Mouse (Mus musculus): ENCODE results near the gene Olfr410.

The Olfr410 gene

DNA sequence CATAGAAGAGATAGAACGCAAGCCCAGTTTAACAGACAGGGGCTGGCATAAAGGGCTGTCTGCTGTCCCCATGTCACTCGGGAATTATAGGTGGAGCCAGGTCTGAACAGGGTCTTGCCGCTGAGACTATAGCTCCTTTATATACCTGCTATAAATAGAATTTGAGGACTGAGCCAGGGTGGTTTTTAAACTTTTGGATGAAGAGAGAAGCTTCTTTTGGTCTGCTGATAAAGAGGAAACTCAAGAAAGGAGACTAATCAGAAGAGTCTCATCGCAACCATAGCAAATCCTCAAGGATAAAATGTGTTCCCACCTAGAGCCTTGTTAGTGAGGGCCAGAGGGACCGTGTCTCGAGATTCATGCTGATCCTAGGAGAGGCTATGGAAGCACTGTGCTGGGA is at the start of gene Olfr410:
Gene Olfr410 (minus strand): TSS at position 101 of the 400 bp plus-strand sequence.
- DNase-seq (ENCODE audit: low read depth, low spot score), result no peak

DNA sequence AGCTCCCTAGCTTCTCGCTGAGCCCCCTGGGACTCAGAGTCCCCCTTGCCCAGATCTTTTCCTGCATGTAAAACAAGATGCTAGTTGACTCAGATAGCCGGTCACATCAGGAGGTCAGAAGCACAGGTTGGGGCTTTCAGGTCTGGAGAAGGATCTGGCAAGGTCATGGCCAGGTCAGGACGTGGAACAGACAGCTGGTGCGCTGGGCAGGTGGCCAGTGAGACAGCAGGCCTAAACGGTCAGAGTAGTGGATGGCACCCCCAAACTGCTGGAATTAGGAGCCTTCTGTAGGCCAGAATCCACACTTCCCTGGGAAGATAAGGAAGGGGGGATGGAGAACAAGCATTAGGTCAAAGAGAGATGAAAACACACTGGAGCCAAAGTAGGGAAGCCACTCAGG is 49.4 kb upstream of the Olfr410 start:
- no peak for DNase-seq (ENCODE audit: low read depth, low spot score)

DNA sequence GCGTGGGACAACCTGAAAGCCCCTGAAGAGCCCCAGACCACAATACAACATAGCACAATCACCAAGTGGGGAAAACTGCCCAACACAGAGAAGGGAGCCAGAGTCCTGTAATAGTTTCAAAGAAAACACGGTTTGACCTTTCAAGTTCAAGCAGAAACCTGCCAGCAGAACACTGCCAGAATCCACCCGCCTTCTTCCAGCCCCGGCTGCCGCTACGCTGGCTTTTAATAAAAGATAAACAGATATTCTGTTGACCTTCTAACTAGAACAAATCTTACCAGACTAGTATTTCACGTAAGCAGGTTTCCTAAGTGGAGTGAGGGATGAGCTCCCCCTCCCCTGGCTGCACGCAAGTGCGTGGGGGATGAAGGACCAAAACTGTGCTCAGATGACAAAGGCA is 47.8 kb upstream of the Olfr410 start:
- DNase-seq (ENCODE audit: low read depth, low spot score), result no peak

DNA sequence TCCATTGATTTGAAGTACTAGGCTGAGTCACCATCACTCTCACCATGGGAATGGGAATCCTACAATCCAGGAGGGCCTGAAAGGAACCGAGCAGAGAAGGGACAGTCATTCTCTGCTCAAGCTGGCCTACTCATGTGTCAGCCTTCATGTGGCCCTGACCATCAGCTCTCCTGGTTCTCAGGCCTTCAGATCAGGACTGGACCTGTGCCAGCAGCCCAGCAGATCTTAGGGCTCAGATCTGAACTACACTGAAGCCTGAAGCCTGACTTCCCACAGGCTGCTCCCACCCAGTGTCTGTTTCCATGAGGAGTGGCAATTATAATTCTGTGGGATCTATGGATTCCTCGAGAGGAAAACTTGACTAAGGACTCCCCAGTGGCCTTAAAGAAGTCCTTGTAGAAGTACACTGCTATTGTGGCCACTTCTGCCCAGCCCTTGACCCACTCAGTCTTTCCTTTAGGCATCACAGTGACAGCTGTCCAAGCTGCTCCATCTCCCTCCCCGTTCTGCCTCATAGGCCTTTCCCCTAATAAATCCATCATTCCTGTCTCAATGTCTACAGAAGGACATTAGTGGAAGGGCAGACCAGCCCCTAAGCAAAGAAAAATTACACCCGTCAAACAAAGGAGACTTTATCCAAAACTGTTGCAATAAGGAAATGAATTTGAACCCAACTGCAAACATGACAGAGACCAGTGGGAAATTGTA is 41.5 kb upstream of the Olfr410 start:
- no peak for DNase-seq (ENCODE audit: low read depth, low spot score)

DNA sequence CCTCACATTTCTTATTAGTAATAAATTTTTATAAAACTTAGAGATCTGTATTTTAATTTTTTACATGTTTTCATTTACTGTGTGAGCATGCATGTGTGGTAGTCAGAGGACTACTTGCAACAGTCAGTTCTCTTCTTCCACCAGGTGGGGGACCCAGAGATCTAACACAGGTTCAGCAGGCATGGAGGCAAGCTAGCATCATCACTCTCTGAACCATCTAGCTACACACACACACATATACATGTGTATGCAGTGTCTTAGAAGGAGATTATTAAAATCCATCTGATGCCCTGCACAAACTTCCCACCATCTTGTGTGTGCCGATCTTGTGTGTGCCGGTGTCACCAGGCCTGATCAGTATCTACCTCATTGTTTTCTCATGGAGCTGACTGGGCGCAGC is 39.0 kb upstream of the Olfr410 start:
- peak; percentile 43 for DNase-seq (ENCODE audit: low read depth, low spot score)

DNA sequence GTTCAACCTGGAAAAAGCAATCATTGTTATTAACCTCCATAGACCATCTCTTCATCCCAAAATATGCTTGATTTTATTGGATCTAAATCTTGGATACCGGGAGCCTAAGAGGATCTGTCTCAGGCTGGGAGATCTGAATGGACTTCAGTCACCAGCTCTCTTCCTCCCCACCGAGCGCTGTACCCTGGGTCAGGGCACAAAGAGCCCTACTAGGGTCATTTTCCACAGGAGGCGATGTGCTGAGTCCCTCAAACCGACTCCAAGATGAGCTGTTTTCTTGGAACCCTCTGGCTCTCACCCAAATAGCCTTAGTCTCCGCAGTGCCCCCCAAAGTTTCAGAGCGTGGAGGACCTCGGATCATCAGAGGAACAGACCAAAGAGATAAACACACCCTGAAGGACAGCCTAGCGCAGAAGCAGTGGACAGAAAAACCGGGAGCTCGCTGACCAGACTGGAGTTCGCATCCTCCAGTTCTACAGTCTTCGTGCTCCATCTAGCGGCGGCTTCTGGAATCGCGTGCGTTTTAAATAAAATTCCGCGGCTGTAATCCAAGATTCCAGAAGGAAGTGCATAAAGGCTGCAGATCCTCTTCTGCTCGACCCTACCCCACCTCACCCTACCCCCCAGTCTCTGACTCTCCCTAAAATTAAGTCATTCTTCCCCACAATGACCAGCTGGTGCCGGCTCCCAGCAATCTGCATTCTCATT is 33.7 kb upstream of the Olfr410 start:
- peak; percentile 65 for DNase-seq (ENCODE audit: low read depth, low spot score)

DNA sequence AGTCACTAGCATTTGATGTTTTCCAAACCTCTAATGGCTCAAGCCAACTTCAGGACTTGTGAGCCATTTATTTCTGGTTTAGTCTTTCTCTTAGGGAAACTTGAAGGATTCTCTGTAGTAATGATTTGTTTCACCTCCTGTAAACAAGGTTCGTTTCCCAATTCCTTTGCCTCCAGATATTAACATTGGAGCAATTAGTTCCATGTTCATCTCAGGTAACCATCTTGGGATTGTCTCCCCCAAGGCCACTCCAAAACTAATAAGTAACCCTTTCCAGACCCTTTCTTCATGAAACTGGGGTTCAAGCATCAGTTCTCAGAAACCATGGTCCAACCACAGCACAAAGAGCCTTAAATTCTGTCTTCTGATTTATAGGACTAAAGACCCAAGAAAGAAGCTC is 23.9 kb upstream of the Olfr410 start, which contains the start of gene Olfr412:
Gene Olfr412 (plus strand): TSS at position 301 of the 400 bp plus-strand sequence.
- DNase-seq (ENCODE audit: low read depth, low spot score), result no peak

DNA sequence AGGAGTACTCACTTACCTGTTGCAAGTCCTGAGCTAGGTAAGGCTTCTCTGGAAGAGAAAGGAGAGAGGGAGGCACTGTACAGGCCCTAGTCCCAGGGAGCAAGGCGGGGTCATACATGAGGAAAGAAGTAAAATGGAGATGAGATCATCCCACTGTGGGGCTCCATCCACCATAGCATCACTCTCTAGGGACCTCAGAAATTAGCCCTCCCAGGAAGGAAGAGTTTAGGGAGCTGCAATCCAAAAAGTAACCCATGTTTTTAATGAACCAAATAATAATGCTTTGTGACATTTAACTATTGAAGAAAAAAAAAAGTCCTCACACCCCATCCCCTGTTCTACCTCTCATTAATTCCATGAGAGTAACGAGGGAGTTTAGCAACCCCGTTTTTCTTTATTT is 14.7 kb upstream of the Olfr410 start, which contains the start of gene Olfr411:
Gene Olfr411 (minus strand): TSS at position 101 of the 400 bp plus-strand sequence.
- no peak for DNase-seq (ENCODE audit: low read depth, low spot score)

DNA sequence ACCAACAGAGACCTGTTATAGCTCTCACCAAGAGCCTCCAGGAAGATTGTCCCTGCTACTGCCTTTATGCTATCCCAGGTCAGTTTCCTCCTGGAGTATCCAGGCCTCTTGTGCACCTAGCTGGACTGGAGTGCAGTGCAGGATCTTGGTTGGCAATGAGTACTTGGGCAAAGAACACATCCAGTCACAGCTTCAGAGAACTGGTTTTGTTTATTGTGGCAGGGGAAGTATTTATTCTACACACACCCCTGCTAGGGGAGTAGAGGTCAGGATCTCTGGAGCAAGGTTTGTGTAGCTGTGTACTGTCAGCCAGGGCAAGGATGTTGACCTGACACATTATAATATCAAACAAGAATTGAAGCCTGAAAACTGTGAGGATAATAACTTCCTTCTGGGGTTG is 9.1 kb downstream of the Olfr410 start:
- DNase-seq (ENCODE audit: low read depth, low spot score), result no peak

DNA sequence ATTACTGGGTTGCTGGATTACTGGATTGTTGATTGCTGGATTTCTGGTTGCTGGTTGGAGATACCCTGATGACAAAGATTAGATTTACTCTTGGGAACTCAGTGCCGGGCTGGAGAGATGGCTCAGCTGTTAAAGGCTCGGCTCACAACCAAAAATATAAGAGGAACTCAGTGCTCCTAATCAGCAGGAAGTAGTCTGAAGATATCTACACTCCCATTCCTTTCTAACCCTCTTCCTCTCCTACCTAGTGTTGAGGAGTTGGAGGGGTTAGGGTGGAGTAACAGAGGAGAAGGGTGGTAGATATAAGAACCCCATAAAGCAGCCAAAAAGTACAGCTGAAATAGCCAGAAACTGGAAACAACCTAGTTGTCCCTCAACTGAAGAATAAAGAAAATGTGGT is 11.8 kb downstream of the Olfr410 start:
- no peak for DNase-seq (ENCODE audit: low read depth, low spot score)

DNA sequence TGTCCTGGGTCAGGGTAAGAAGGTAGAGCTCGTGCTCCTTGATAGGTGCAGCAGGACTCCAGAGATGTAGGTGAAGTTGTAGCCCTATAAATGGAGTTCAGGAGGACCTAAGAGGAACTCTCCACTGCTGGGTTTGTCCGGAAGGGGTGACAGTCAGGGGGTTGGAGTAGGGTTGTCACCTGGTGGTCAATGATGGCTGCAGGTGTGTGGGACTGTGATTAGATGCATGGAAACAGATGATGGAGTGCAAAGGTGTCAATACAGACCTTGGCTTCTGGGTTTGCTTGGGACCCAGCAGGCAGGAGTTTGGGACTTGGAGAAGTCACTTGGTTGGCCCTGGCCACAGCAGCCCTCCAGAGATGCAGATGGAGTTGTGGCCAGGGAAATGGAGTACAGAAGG is 50.6 kb downstream of the Olfr410 start:
- DNase-seq (ENCODE audit: low read depth, low spot score), result no peak

DNA sequence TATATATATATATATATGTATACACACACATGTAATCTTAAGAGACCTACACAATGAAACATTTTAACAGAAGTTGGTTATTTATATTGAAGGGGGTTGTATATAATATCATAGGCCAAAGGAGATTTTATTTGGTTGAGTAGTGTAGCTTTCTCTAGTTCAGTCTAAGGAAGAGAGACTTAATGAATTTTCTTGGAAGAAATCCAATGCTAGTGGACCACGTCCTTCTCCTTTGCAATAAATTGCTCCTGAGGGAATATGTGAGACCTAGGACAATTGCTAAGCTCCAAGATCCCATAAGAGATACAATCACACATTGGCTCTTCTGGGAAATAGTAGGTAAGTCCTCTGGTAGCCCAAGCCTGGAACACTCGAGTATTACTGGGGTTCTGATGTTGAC is 54.4 kb downstream of the Olfr410 start, which contains the start of gene Olfr59:
Gene Olfr59 (plus strand): TSS at position 301 of the 400 bp plus-strand sequence.
- DNase-seq (ENCODE audit: low read depth, low spot score), result no peak
